Mouse (Mus musculus): ENCODE results near the gene Bri3bp. TPM values are rescaled to one million over a fixed set of nuclear protein-coding genes. Genes with fewer than 3 reads are reported as not detected.

The Bri3bp gene
- total and polyA plus RNA-seq, 2 experiments from 2014 or later, result 43.9 to 96.0 TPM

- Histone ChIP-seq H3K36me3 (ENCODE audit: insufficient read depth, low read length) (no peaks in the 10 kb centered on the region; the same call in 1 of the 2 replicates), H3K4me3 (ENCODE audit: low read depth, low read length) (peak within 1 kb of the TSS; percentile 85), H3K27me3 (ENCODE audit: insufficient read depth, low read length) (no peaks in the 10 kb centered on the region), H3K9me3 (ENCODE audit: low read length) (no peaks in the 10 kb centered on the region), H3K4me1 (ENCODE audit: insufficient read depth, low read length) (peaks cover 17% of the 10 kb centered on the region), H3K9ac (replicated peaks; ENCODE audit: low read length, poor library complexity, severe bottlenecking) (peak within 1 kb of the TSS; percentile 83), H3K27ac (ENCODE audit: low read depth, low read length) (peak within 1 kb of the TSS; percentile 77), H3K4me2 (ENCODE audit: low read depth, low read length, poor library complexity, severe bottlenecking) (peak within 1 kb of the TSS; percentile 89)
- no peak for TF ChIP-seq CTCF (IDR thresholded peaks at IDR 0.05)
- DNase-seq (ENCODE audit: low spot score), result peak; percentile 96
- ATAC-seq (ENCODE audit: low FRiP score), result peak; percentile 86
- under 1% methylated on average over 60 of the region's 60 CpGs for WGBS
Observed at GRCm38 (mm10) chr5:125475601-125476285, 34.4 kb downstream of the Bri3bp start, which contains the start of gene Aacs. TSS of gene Aacs (plus strand) at chr5:125475814.

DNA sequence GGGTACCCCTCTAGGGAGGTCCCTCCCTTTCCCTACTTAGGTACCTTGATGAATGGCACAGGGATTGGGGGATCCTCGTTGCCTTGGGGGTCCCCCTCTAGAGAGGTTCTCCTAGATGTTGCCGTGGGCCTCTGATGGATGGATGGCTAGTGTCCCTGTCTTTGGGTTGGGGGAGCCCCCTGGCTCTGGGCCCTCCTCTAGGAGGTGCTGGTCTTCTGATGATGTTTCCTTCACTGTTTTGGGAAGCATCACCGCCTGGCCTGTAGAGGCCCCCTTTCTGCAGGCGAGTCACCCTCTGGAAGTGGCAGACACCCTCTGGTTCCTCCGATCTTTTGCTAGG is 34.9 kb downstream of the Bri3bp start:
- Histone ChIP-seq H3K4me3 (ENCODE audit: low read depth, low read length) (peak overlapping the region; percentile 85), H3K27ac (ENCODE audit: low read depth, low read length) (peak overlapping the region; percentile 77), H3K9me3 (ENCODE audit: low read length) (no peaks in the 10 kb centered on the region), H3K4me1 (ENCODE audit: insufficient read depth, low read length) (peaks cover 19% of the 10 kb centered on the region), H3K36me3 (ENCODE audit: insufficient read depth, low read length) (no peaks in the 10 kb centered on the region; the same call in 1 of the 2 replicates), H3K27me3 (ENCODE audit: insufficient read depth, low read length) (no peaks in the 10 kb centered on the region), H3K4me2 (ENCODE audit: low read depth, low read length, poor library complexity, severe bottlenecking) (peak overlapping the region; percentile 89), H3K9ac (replicated peaks; ENCODE audit: low read length, poor library complexity, severe bottlenecking) (peak overlapping the region; percentile 83)
- 13% methylated on average over 5 of the region's 5 CpGs for WGBS
- ATAC-seq (ENCODE audit: low FRiP score) (peak; percentile 47; the same call in 1 of the 2 replicates), DNase-seq (ENCODE audit: low spot score) (peak; percentile 55)
- peak; percentile 59 for TF ChIP-seq CTCF (IDR thresholded peaks at IDR 0.05)

- peak overlapping the region; percentile 85 for H3K4me3 ChIP-seq (ENCODE audit: low read depth, low read length)
- TF ChIP-seq CTCF (IDR thresholded peaks at IDR 0.05), result no peak
- no peak overlapping the region for H3K27ac ChIP-seq (ENCODE audit: low read depth, low read length)
- no peak for DNase-seq (ENCODE audit: low spot score)
- H3K4me2 ChIP-seq (ENCODE audit: low read depth, low read length, poor library complexity, severe bottlenecking), result peak overlapping the region; percentile 89
- H3K4me1 ChIP-seq (ENCODE audit: insufficient read depth, low read length), result peaks cover 19% of the 10 kb centered on the region
- ATAC-seq (ENCODE audit: low FRiP score), result no peak
- no peaks in the 10 kb centered on the region for H3K27me3 ChIP-seq (ENCODE audit: insufficient read depth, low read length)
- H3K9ac ChIP-seq (replicated peaks; ENCODE audit: low read length, poor library complexity, severe bottlenecking), result peak overlapping the region; percentile 83
- no peaks in the 10 kb centered on the region; the same call in 1 of the 2 replicates for H3K36me3 ChIP-seq (ENCODE audit: insufficient read depth, low read length)
- H3K9me3 ChIP-seq (ENCODE audit: low read length), result no peaks in the 10 kb centered on the region
- 58% methylated on average over 7 of the region's 7 CpGs for WGBS
Observed at GRCm38 (mm10) chr5:125476799-125477198, 35.4 kb downstream of the Bri3bp start.

DNA sequence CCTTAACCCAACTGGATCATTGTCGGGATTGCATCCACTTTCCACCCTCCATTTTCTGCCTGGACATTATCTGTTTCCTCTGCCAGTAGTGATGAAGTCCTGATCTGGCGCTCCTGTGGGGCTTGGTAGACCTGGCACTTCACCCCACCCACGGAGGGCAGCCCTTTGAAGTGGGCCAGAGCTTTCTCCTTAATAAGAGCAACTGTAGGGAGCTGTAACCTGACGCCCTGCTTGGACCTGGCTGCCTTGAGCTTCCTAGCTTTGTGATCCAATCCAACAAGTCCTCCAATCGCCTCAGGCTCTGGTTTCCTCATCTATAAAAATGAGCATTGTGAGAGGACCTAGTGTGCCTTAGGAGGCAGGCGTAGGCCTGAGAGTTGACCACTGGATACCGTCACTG is 36.2 kb downstream of the Bri3bp start:
- TF ChIP-seq CTCF (IDR thresholded peaks at IDR 0.05), result no peak
- Histone ChIP-seq H3K36me3 (ENCODE audit: insufficient read depth, low read length) (peaks cover 2% of the 10 kb centered on the region; the same call in 1 of the 2 replicates), H3K27ac (ENCODE audit: low read depth, low read length) (no peak overlapping the region), H3K4me3 (ENCODE audit: low read depth, low read length) (peak overlapping the region; percentile 85), H3K4me2 (ENCODE audit: low read depth, low read length, poor library complexity, severe bottlenecking) (peak overlapping the region; percentile 89), H3K9ac (replicated peaks; ENCODE audit: low read length, poor library complexity, severe bottlenecking) (peak overlapping the region; percentile 83; the same call in 1 of the 2 replicates), H3K27me3 (ENCODE audit: insufficient read depth, low read length) (no peaks in the 10 kb centered on the region), H3K4me1 (ENCODE audit: insufficient read depth, low read length) (peaks cover 19% of the 10 kb centered on the region), H3K9me3 (ENCODE audit: low read length) (no peaks in the 10 kb centered on the region)
- DNase-seq (ENCODE audit: low spot score) (no peak), ATAC-seq (ENCODE audit: low FRiP score) (no peak)
- WGBS, result 62% methylated on average over 7 of the region's 7 CpGs

DNA sequence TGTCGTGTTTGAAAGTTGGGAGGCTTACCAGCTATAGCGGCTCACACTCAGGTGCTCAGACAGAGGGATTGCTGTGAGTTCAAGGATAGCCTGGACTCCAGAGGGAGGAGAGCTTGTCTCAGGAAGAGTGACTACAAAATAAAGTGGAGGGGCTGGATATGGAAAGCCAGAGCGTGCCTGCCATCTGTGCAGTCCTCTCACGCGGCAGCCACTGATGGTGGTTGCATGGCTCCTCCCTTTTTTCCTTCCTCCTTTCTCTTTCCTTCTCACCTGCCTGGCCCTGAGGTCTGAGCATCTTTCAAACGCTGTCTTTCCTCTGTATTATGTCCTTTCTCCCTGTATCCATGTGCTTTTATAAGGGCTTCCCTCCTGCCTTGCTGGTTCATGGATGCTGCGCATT is 36.7 kb downstream of the Bri3bp start:
- ATAC-seq (ENCODE audit: low FRiP score) (no peak), DNase-seq (ENCODE audit: low spot score) (no peak)
- TF ChIP-seq CTCF (IDR thresholded peaks at IDR 0.05), result no peak
- H3K36me3 ChIP-seq (ENCODE audit: insufficient read depth, low read length), result peaks cover 6% of the 10 kb centered on the region
- WGBS, result 90% methylated on average over 7 of the region's 7 CpGs
- no peak overlapping the region for H3K9ac ChIP-seq (replicated peaks; ENCODE audit: low read length, poor library complexity, severe bottlenecking)
- H3K9me3 ChIP-seq (ENCODE audit: low read length), result no peaks in the 10 kb centered on the region
- H3K27me3 ChIP-seq (ENCODE audit: insufficient read depth, low read length), result no peaks in the 10 kb centered on the region
- no peak overlapping the region for H3K4me3 ChIP-seq (ENCODE audit: low read depth, low read length)
- H3K27ac ChIP-seq (ENCODE audit: low read depth, low read length), result no peak overlapping the region
- peak overlapping the region; percentile 89 for H3K4me2 ChIP-seq (ENCODE audit: low read depth, low read length, poor library complexity, severe bottlenecking)
- H3K4me1 ChIP-seq (ENCODE audit: insufficient read depth, low read length), result peaks cover 19% of the 10 kb centered on the region

DNA sequence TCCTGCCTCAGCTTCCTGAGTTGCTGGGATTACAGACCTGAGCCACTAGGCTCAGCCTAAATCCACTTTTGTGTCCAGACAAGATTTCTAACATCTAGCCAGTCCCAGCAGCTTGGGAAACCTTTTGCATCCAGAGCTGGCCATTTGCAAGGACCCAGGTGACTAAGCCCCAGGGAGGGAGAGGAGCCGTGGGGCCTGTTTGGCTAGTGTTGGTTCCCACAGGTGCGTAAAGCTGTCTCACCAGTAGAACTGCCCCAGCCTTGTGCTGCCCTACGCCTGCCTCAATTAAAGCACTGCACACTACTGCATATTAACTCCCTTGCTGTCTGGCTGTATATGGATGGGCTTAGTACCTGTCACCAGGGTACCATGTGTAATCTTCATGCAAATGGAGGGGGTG is 38.0 kb downstream of the Bri3bp start:
- Histone ChIP-seq H3K4me2 (ENCODE audit: low read depth, low read length, poor library complexity, severe bottlenecking) (no peak overlapping the region), H3K4me3 (ENCODE audit: low read depth, low read length) (no peak overlapping the region), H3K9ac (replicated peaks; ENCODE audit: low read length, poor library complexity, severe bottlenecking) (no peak overlapping the region), H3K27ac (ENCODE audit: low read depth, low read length) (no peak overlapping the region), H3K9me3 (ENCODE audit: low read length) (no peaks in the 10 kb centered on the region), H3K4me1 (ENCODE audit: insufficient read depth, low read length) (peaks cover 19% of the 10 kb centered on the region), H3K27me3 (ENCODE audit: insufficient read depth, low read length) (no peaks in the 10 kb centered on the region), H3K36me3 (ENCODE audit: insufficient read depth, low read length) (peaks cover 13% of the 10 kb centered on the region)
- ATAC-seq (ENCODE audit: low FRiP score), result no peak
- WGBS, result 93% methylated on average over 3 of the region's 3 CpGs
- no peak for DNase-seq (ENCODE audit: low spot score)
- TF ChIP-seq CTCF (IDR thresholded peaks at IDR 0.05), result no peak

Data from midbrain, postnatal 0 days (tissue).